Mouse (Mus musculus) C2C12 (cell line): ENCODE results near the gene Zbtb16.

Experiments used
- CEBPB ChIP-seq: IDR thresholded peaks from one replicate; pipeline ENCODE4 v1.6.1; 2011; ENCODE audit warnings: low read depth, mild to moderate bottlenecking, control low read depth, moderate library complexity
- CTCF ChIP-seq: IDR thresholded peaks from one replicate; pipeline ENCODE4 v1.5.1; 2011; ENCODE audit not compliant: control insufficient read depth, insufficient read depth, insufficient read length
- MAX ChIP-seq: IDR thresholded peaks from one replicate; pipeline ENCODE4 v1.6.1; 2011; ENCODE audit warnings: mild to moderate bottlenecking, control low read depth
- MYOD1 ChIP-seq: IDR thresholded peaks from one replicate; pipeline ENCODE4 v1.6.1; 2011; ENCODE audit warnings: low read depth; ENCODE audit not compliant: control insufficient read depth, insufficient read length
- MYOG ChIP-seq: IDR thresholded peaks from one replicate; pipeline ENCODE4 v1.6.1; 2011; ENCODE audit not compliant: control insufficient read depth, insufficient read length; ENCODE audit errors: extremely low read depth
- USF1 ChIP-seq: IDR thresholded peaks from one replicate; pipeline ENCODE4 v1.6.1; 2011; ENCODE audit warnings: low read depth, mild to moderate bottlenecking, control low read depth, moderate library complexity

- TF ChIP-seq USF1 (no peak), CTCF (no peak), MYOG (no peak), MAX (no peak), MYOD1 (no peak), CEBPB (no peak)
These were observed 124.2 kb downstream of the Zbtb16 start for GRCm38 (mm10) chr9:48711826-48712225.
